Mouse (Mus musculus) E14TG2a.4 (cell line): Measurements from ENCODE around the gene Msh5.

Experiments
- CTCF ChIP-seq: conservative IDR thresholded peaks from 2 replicates; pipeline ENCODE4 v1.5.1; 2014; ENCODE audit warnings: low read length
- NANOG ChIP-seq: IDR thresholded peaks from 2 replicates; pipeline ENCODE4 v1.6.1; 2014; ENCODE audit warnings: borderline replicate concordance, low read length, mixed read lengths
- POU5F1 ChIP-seq: IDR thresholded peaks from 2 replicates; pipeline ENCODE4 v1.6.1; 2014; ENCODE audit warnings: low read length, borderline replicate concordance

DNA sequence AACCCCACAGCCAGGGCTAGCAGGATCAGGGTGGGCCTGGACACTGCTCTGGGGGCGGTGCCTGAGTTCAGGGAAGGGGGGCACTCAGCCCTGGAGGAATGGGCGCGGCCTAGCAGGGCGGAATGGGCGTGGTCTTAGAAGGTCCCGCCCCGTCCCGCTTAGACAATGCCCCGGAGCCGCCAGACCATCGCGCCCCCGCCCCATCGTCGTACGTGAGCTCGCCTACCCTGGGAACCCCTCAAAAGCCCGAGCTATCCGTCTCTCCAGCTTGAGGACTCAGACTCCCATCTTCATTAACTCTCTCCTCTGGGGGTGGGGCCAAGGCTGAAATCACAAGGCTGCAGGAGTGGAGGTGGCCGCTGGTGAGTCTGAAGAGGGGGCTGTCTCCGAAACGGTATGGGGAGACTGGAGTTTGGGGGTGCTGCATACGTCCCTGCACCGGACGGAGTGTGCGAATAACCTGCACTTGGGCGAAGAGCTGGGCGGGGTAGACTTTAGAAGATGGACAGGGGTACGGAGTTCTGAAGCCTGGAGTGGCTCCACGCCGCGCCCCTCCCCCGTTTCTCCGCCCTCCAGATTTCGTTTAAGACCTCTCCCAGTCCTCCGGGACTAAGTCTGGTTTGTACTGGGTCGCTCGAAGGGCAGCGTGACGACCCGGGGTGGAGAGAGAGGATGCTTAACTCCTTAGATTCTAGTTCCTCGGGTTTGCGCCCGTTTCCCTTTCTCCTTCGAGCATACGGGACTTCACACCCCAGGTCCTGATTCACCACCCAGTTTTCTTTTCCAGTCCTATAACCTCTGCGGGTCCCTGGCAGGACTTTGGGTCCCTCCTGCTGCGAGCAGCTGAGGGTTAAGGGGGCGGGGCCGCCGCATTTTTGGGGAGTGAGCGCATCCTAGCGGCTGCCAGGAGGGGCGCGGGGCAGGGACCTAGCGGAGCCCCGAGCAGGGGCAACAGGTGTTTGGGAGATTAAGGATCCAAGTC is 12.7 kb upstream of the Msh5 start, which contains the start of gene Ddah2:
- TF ChIP-seq CTCF (peak; percentile 35), NANOG (no peak), POU5F1 (no peak)
